Mouse (Mus musculus) embryonic facial prominence, embryonic 12.5 days (tissue): Measurements from ENCODE around the gene Acpp. TPM values are rescaled to one million over a fixed set of nuclear protein-coding genes. Genes with fewer than 3 reads are reported as not detected.

Experiments
- ATAC-seq: fragments of 200-750 bp; cut with Nextera tagmentation; 2 replicates; pipeline ENCODE4 v1.8.0; 2017; ENCODE audit not compliant: insufficient number of reproducible peaks, insufficient read depth, low FRiP score, low TSS enrichment
- H3K27ac ChIP-seq: fragments of 300-500 bp; sonication (generic); 2 replicates; pipeline ENCODE4 v1.5.1; 2016; ENCODE audit warnings: mild to moderate bottlenecking
- H3K27me3 ChIP-seq: fragments of 300-500 bp; sonication (generic); 2 replicates; pipeline ENCODE4 v1.6.1; 2016; ENCODE audit warnings: mild to moderate bottlenecking, moderate library complexity
- H3K36me3 ChIP-seq: fragments of 300-500 bp; sonication (generic); 2 replicates; pipeline ENCODE4 v1.6.1; 2016; ENCODE audit warnings: mild to moderate bottlenecking
- H3K4me1 ChIP-seq: fragments of 300-500 bp; sonication (generic); 2 replicates; pipeline ENCODE4 v1.6.1; 2016
- H3K4me2 ChIP-seq: fragments of 300-500 bp; sonication (generic); replicated peaks from 2 replicates; pipeline ENCODE4 v1.6.1; 2016; ENCODE audit warnings: mild to moderate bottlenecking, moderate library complexity
- H3K4me3 ChIP-seq: fragments of 300-500 bp; sonication (generic); 2 replicates; pipeline ENCODE4 v1.5.1; 2016; ENCODE audit warnings: mild to moderate bottlenecking
- H3K9ac ChIP-seq: fragments of 300-500 bp; sonication (generic); 2 replicates; pipeline ENCODE4 v1.6.1; 2016; ENCODE audit warnings: mild to moderate bottlenecking, moderate library complexity
- H3K9me3 ChIP-seq: fragments of 300-500 bp; sonication (generic); 2 replicates; pipeline ENCODE4 v1.6.1; 2016; ENCODE audit warnings: mild to moderate bottlenecking, moderate library complexity
- WGBS: fragments of 180-500 bp; shearing (Covaris S2); methylation state at CpG from one replicate; pipeline ENCODE4 v1.1.7; 2016; 5-methylcytosine and 5-hydroxymethylcytosine counted together
- polyA plus RNA-seq: library from polyadenylated mRNA; unstranded; fragments of >200 nt; fragmentation: Nextera tagmentation; extraction: Ambion mirVana; gene quantifications from 2 replicates; pipeline ENCODE4 v1.2.1, GENCODE M21; 2016

Acpp gene
- polyA plus RNA-seq, 1 experiment from 2014 or later = 0.92 TPM

DNA sequence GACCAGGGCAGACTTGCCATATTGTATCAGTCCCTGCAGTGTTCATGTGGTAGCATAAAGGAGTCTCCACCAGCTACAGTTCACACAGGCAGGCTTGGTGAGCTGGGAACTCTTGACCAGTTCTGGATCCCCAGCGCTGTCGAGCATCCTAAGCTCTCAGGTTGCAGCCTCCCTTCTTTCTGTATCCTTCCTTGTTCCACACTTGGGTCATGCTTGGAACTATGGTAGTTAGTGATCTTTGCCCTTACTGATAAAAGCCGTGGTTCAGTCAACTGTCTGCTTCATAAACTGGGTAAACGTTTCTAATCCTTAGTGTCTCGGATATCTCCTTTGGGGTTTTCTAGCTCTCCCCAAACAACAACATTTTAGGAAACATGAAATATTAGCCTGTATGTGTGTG, 1.9 kb upstream of the Acpp start:
- Histone ChIP-seq H3K27me3 (no peaks in the 10 kb centered on the region), H3K36me3 (no peaks in the 10 kb centered on the region), H3K27ac (no peak overlapping the region), H3K9ac (no peak overlapping the region), H3K4me1 (no peaks in the 10 kb centered on the region), H3K4me3 (no peak overlapping the region), H3K9me3 (no peaks in the 10 kb centered on the region), H3K4me2 (no peak overlapping the region)
- 78% methylated on average over 5 of the region's 5 CpGs for WGBS
- ATAC-seq = no peak

- Histone ChIP-seq H3K4me3 (no peak overlapping the region), H3K9ac (no peak overlapping the region), H3K27me3 (no peaks in the 10 kb centered on the region), H3K27ac (no peak overlapping the region), H3K36me3 (no peaks in the 10 kb centered on the region), H3K4me1 (no peaks in the 10 kb centered on the region), H3K9me3 (no peaks in the 10 kb centered on the region), H3K4me2 (no peak overlapping the region)
- 84% methylated on average over 18 of the region's 18 CpGs for WGBS
- no peak for ATAC-seq
Observed at GRCm38 (mm10) chr9:104338489-104339427, 1.2 kb upstream of the Acpp start.

DNA sequence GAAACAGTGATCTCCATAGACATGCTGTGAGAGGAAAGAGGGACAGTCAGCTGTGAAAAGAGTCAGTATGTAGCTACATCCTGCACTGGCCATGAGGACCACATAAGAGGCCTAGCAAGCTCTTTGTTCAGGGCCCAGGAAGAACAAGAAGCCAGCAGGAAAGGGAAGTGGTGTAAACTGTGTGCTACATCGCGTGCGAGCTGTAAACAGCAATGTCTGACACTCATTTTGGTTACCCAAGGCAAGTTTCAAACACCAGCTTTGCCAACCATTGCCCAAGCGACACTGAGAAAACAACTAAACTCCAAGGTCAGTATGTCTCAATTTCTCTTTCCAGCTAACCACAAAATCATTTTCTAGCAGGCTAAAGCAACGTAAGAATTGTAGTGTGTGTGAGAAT, 6.2 kb downstream of the Acpp start:
- 90% methylated on average over 5 of the region's 5 CpGs for WGBS
- H3K4me3 ChIP-seq = no peak overlapping the region
- H3K4me1 ChIP-seq = no peaks in the 10 kb centered on the region
- H3K4me2 ChIP-seq = no peak overlapping the region
- no peak overlapping the region for H3K27ac ChIP-seq
- ATAC-seq = no peak
- H3K27me3 ChIP-seq = no peaks in the 10 kb centered on the region
- no peaks in the 10 kb centered on the region for H3K9me3 ChIP-seq
- H3K9ac ChIP-seq = no peak overlapping the region
- H3K36me3 ChIP-seq = no peaks in the 10 kb centered on the region

- H3K4me2 ChIP-seq = no peak overlapping the region
- no peaks in the 10 kb centered on the region for H3K9me3 ChIP-seq
- H3K9ac ChIP-seq = no peak overlapping the region
- H3K27ac ChIP-seq = no peak overlapping the region
- H3K36me3 ChIP-seq = no peaks in the 10 kb centered on the region
- H3K4me3 ChIP-seq = no peak overlapping the region
- no peaks in the 10 kb centered on the region for H3K4me1 ChIP-seq
- 56% methylated on average over 4 of the region's 4 CpGs for WGBS
- H3K27me3 ChIP-seq = no peaks in the 10 kb centered on the region
- ATAC-seq = no peak
Observed at GRCm38 (mm10) chr9:104328655-104329054, 8.9 kb downstream of the Acpp start.

DNA sequence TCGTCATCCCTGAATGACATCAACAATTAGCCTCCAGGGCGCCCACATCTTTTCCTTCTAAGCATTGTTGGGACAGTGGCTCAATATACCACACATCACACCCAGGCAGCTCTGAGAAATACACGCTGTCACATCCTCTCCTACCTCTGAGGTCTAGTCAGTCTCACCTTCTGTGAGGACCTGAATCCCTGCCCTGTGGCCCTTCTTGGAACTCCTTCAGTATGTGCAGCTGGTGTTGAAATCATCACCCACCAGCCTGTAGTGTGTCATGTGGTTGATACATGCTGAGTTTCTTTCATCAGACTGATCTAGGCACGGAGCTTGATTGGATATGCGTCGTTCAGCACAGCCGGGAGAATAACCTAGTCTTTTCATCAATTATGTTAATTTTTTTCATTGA, 16.0 kb downstream of the Acpp start:
- Histone ChIP-seq H3K4me2 (no peak overlapping the region), H3K9me3 (no peaks in the 10 kb centered on the region), H3K27ac (no peak overlapping the region), H3K4me1 (no peaks in the 10 kb centered on the region), H3K9ac (no peak overlapping the region), H3K4me3 (no peak overlapping the region), H3K36me3 (no peaks in the 10 kb centered on the region), H3K27me3 (no peaks in the 10 kb centered on the region)
- ATAC-seq = no peak
- WGBS = 64% methylated on average over 7 of the region's 7 CpGs

DNA sequence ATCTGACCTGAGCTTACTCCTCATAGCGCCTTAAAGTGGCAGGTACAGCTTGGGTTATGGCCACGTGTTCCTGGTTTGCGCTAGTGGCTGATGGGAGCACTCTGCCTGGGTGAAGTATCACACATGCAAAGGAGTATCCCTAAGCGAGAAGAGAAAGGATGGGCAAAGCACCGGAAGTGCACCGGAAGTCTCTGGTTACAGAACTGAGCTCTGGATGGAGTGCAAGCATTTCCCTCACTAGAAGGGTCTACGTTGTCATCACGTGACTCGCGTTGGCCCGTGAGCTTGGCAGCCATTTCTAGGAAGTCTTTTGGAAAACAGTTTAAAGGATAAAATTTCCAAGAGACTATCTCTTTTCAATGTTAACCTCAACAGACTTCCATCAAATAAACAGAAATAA, 21.2 kb downstream of the Acpp start:
- WGBS = 89% methylated on average over 11 of the region's 11 CpGs

DNA sequence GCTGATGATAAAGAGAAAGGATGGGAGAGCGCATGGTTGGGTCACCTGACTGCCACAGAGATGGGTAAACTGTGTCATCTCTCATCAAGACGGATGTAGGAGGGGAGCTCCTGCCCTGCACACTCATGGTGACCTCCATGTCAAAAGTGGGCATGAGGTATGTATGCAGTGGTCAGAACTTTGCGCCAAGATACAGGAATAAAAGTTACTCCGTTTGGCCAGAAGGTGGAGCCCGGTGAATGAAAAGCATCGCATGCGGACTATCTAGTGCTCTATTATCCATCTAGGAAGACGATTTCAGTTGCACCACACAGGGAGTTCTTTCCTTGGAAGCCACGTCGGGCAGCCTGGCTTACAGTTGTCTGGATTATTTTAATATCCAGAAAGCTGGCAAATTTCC, 22.0 kb downstream of the Acpp start:
- no peak overlapping the region for H3K27ac ChIP-seq
- no peak overlapping the region for H3K9ac ChIP-seq
- ATAC-seq = no peak
- no peaks in the 10 kb centered on the region for H3K9me3 ChIP-seq
- no peaks in the 10 kb centered on the region for H3K27me3 ChIP-seq
- no peaks in the 10 kb centered on the region for H3K36me3 ChIP-seq
- WGBS = 14% methylated on average over 10 of the region's 10 CpGs
- H3K4me2 ChIP-seq = no peak overlapping the region
- no peaks in the 10 kb centered on the region for H3K4me1 ChIP-seq
- H3K4me3 ChIP-seq = no peak overlapping the region

More for the DNA sequence above, 21.2 kb downstream of the Acpp start:
- Histone ChIP-seq H3K4me2 (no peak overlapping the region), H3K4me3 (no peak overlapping the region), H3K27ac (no peak overlapping the region), H3K9me3 (no peaks in the 10 kb centered on the region), H3K27me3 (no peaks in the 10 kb centered on the region), H3K4me1 (no peaks in the 10 kb centered on the region), H3K36me3 (no peaks in the 10 kb centered on the region), H3K9ac (no peak overlapping the region)
- no peak for ATAC-seq

- no peaks in the 10 kb centered on the region for H3K36me3 ChIP-seq
- 15% methylated on average over 6 of the region's 6 CpGs for WGBS
- no peak for ATAC-seq
- H3K4me1 ChIP-seq = no peaks in the 10 kb centered on the region
- no peaks in the 10 kb centered on the region for H3K9me3 ChIP-seq
- no peaks in the 10 kb centered on the region for H3K27me3 ChIP-seq
- no peak overlapping the region for H3K27ac ChIP-seq
- H3K4me2 ChIP-seq = no peak overlapping the region
- H3K9ac ChIP-seq = no peak overlapping the region
- H3K4me3 ChIP-seq = no peak overlapping the region
Observed at GRCm38 (mm10) chr9:104306734-104307133, 30.8 kb downstream of the Acpp start.

GRCm38 (mm10) chr9:104305333-104306111, 32.0 kb downstream of the Acpp start:
- H3K9me3 ChIP-seq = no peaks in the 10 kb centered on the region
- no peak overlapping the region for H3K9ac ChIP-seq
- H3K27me3 ChIP-seq = no peaks in the 10 kb centered on the region
- no peaks in the 10 kb centered on the region for H3K36me3 ChIP-seq
- no peaks in the 10 kb centered on the region for H3K4me1 ChIP-seq
- H3K27ac ChIP-seq = no peak overlapping the region
- 94% methylated on average over 6 of the region's 6 CpGs for WGBS
- H3K4me3 ChIP-seq = no peak overlapping the region
- no peak for ATAC-seq
- no peak overlapping the region for H3K4me2 ChIP-seq

- H3K4me2 ChIP-seq = no peak overlapping the region
- H3K36me3 ChIP-seq = no peaks in the 10 kb centered on the region
- no peak overlapping the region for H3K27ac ChIP-seq
- no peak for ATAC-seq
- no peak overlapping the region for H3K9ac ChIP-seq
- no peaks in the 10 kb centered on the region for H3K4me1 ChIP-seq
- H3K4me3 ChIP-seq = no peak overlapping the region
- H3K27me3 ChIP-seq = no peaks in the 10 kb centered on the region
- 83% methylated on average over 10 of the region's 10 CpGs for WGBS
- H3K9me3 ChIP-seq = no peaks in the 10 kb centered on the region
Observed at GRCm38 (mm10) chr9:104304800-104305199, 32.7 kb downstream of the Acpp start.

GRCm38 (mm10) chr9:104304376-104304775, 33.2 kb downstream of the Acpp start:
- no peaks in the 10 kb centered on the region for H3K36me3 ChIP-seq
- WGBS = 66% methylated on average over 4 of the region's 4 CpGs
- no peaks in the 10 kb centered on the region for H3K27me3 ChIP-seq
- H3K9ac ChIP-seq = no peak overlapping the region
- no peak overlapping the region for H3K27ac ChIP-seq
- no peak overlapping the region for H3K4me2 ChIP-seq
- H3K9me3 ChIP-seq = no peaks in the 10 kb centered on the region
- H3K4me1 ChIP-seq = no peaks in the 10 kb centered on the region
- ATAC-seq = no peak
- no peak overlapping the region for H3K4me3 ChIP-seq

DNA sequence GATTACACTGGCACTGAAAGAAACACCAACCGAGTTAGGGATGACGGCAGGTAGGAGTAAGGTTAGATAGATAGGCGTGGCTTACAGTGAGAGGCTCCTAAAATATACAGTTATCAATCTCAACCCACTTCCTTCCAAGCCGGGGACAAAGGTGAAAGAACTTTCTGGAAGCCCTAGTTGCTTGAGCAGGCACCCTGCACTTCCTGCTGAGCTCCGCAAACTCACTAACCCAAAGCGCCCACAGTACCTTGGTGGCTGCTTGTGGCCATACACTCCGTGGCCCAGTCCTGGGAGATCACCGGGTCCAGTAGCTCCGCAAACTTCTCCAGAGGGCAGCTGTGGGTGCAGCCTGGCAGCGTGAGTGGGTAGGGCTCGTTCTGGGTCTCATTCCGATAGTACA, 37.0 kb downstream of the Acpp start:
- Histone ChIP-seq H3K36me3 (no peaks in the 10 kb centered on the region), H3K9ac (no peak overlapping the region), H3K9me3 (no peaks in the 10 kb centered on the region), H3K27ac (no peak overlapping the region), H3K4me2 (no peak overlapping the region), H3K4me1 (no peaks in the 10 kb centered on the region), H3K27me3 (no peaks in the 10 kb centered on the region), H3K4me3 (no peak overlapping the region)
- no peak for ATAC-seq
- 82% methylated on average over 12 of the region's 12 CpGs for WGBS
